Mouse (Mus musculus) heart, adult 2 months (tissue): ENCODE measurements around the gene Mrps9. TPM values are rescaled to one million over a fixed set of nuclear protein-coding genes. Genes with fewer than 3 reads are reported as not detected.
"Not testable (repeated sequence)": the region's sequence is repeated elsewhere in the genome, so short reads cannot be mapped to it uniquely, and the experiment has no call there.

Experiments
- DNase-seq, 2 experiments: peaks; one replicate each; pipeline ENCODE4 v3.0.0; 2021
- H3K27ac ChIP-seq: fragments of 200-600 bp; 2 replicates; pipeline ENCODE4 v1.8.1; 2022
- H3K27me3 ChIP-seq: fragments of 200-500 bp; 2 replicates; pipeline ENCODE4 v1.6.1; 2012; ENCODE audit warnings: mild to moderate bottlenecking, low read length, inconsistent platforms, mixed read lengths; ENCODE audit not compliant: control insufficient read depth, insufficient read depth
- H3K36me3 ChIP-seq: fragments of 200-500 bp; 2 replicates; pipeline ENCODE4 v1.6.1; 2012; ENCODE audit warnings: low read length, inconsistent platforms; ENCODE audit not compliant: control insufficient read depth, insufficient read depth
- H3K4me1 ChIP-seq: fragments of 200-500 bp; 2 replicates; pipeline ENCODE4 v1.6.1; 2011; ENCODE audit warnings: low read length; ENCODE audit not compliant: control insufficient read depth, insufficient read depth
- H3K4me3 ChIP-seq: fragments of 200-600 bp; 2 replicates; pipeline ENCODE4 v1.8.1; 2022
- H3K79me2 ChIP-seq: fragments of 200-500 bp; replicated peaks from 2 replicates; pipeline ENCODE4 v1.6.1; 2012; ENCODE audit warnings: mild to moderate bottlenecking, inconsistent platforms, low read length, moderate library complexity, mixed read lengths; ENCODE audit not compliant: control insufficient read depth, insufficient read depth
- H3K9ac ChIP-seq: fragments of 200-500 bp; 2 replicates; pipeline ENCODE4 v1.6.1; 2012; ENCODE audit warnings: low read depth, mild to moderate bottlenecking, control low read depth, inconsistent platforms, low read length, mixed read lengths
- CTCF ChIP-seq: fragments of 200-600 bp; IDR thresholded peaks from 2 replicates; pipeline ENCODE4 v1.8.1; 2022; ENCODE audit warnings: antibody characterized with exemption, mild to moderate bottlenecking, moderate library complexity
- EP300 ChIP-seq: fragments of 200-500 bp; IDR thresholded peaks from 2 replicates; pipeline ENCODE4 v1.6.1; 2011; ENCODE audit warnings: low read depth, low read length, control low read depth; ENCODE audit not compliant: insufficient read depth
- POLR2A ChIP-seq: fragments of 200-500 bp; IDR thresholded peaks from 2 replicates; pipeline ENCODE4 v1.6.1; 2011; ENCODE audit warnings: mild to moderate bottlenecking, low read depth, low read length, control low read depth; ENCODE audit not compliant: insufficient read depth
- WGBS: fragments of 180-500 bp; shearing (Covaris S2); methylation state at CpG from one replicate; pipeline ENCODE4 v1.1.7; 2018; 5-methylcytosine and 5-hydroxymethylcytosine counted together
- intact Hi-C: fragments of 180-260 bp; cut with DNase I; formaldehyde crosslinking; loops from one replicate; pipeline ENCODE4 v1.15.1; 2025
- polyA plus RNA-seq: library from polyadenylated mRNA; depleted of rRNA; stranded (reverse); fragments of >200 nt; gene quantifications from 2 replicates; pipeline ENCODE4 v1.2.3, GENCODE M21; 2012
- total RNA-seq, 2 experiments: library from RNA; stranded (reverse); gene quantifications; 2 replicates each; pipeline ENCODE4 v1.2.3; 2021

Mrps9 gene
- total and polyA plus RNA-seq, 3 experiments = 52.7 to 108 (median 95.5) TPM

DNA sequence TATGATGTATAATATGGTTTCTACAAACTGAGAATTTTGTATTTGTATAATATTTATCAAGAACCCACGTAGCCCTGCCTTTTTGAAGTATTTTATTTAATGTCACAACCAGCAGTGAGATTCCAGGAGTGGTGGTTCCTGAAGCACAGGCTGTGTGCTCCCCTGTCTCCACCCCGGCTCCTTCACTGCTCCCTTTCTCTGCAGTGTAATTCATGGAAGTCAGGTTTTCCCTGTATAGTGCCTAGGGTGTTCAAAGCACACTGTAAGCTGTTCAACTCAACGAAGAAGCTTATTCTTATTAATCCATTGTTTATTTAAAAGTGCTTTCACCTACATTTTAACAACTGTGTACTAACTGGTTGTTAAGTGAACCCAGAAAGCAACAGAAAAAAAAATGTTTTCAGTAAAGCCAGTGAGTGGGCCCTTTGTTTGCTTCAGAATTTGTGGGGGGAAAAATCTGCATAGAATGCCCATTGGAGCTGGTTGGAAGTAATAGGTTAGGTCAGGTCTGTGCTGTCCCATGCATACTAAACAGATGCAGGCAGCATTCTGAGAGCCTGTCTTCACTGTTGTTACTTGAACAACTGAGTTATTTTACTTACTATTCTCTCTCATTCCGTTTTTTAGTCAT is 25.5 kb downstream of the Mrps9 start:
- no peaks in the 10 kb centered on the region; the same call in 1 of the 2 replicates for H3K36me3 ChIP-seq
- no peak for TF ChIP-seq EP300
- H3K9ac ChIP-seq = no peak overlapping the region
- H3K27ac ChIP-seq = no peak overlapping the region
- WGBS = 95% methylated on average over 4 of the region's 4 CpGs
- no peak for DNase-seq
- H3K4me1 ChIP-seq = peaks cover 1% of the 10 kb centered on the region; the same call in 1 of the 2 replicates
- H3K79me2 ChIP-seq = peaks cover 3% of the 10 kb centered on the region; the same call in 1 of the 2 replicates
- intact Hi-C loops = no loop called here
- H3K27me3 ChIP-seq = no peaks in the 10 kb centered on the region
- H3K4me3 ChIP-seq = no peak overlapping the region

DNA sequence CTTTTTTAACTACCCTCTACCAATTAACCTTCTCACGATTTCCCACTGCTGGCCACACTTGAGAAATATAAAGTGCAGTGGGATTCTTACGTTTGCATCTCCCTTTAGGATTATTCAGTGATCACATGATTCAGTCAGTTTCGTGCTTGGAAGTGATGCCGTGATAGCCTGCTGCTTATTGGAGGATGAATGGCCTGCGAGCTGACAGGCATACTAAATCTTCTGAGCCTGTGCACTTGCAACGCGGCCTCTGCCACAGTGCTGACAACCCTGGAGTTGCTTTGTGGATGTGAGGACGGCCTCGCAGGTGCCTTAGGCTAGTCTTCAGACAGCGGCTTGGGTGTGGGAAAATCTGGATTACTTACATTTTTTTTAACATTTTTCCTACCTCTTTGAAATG is 26.2 kb downstream of the Mrps9 start:
- intact Hi-C loops = no loop called here
- Histone ChIP-seq H3K4me3 (no peak overlapping the region), H3K4me1 (peaks cover 1% of the 10 kb centered on the region; the same call in 1 of the 2 replicates), H3K27ac (no peak overlapping the region), H3K79me2 (peaks cover 3% of the 10 kb centered on the region; the same call in 1 of the 2 replicates), H3K36me3 (no peaks in the 10 kb centered on the region; the same call in 1 of the 2 replicates), H3K9ac (no peak overlapping the region), H3K27me3 (no peaks in the 10 kb centered on the region)
- no peak for TF ChIP-seq CTCF
- no peak for TF ChIP-seq EP300
- no peak for TF ChIP-seq POLR2A
- 92% methylated on average over 10 of the region's 10 CpGs for WGBS
- DNase-seq = no peak

- intact Hi-C loops = no loop called here
- TF ChIP-seq CTCF = no peak
- no peak for TF ChIP-seq POLR2A
- TF ChIP-seq EP300 = no peak
- Histone ChIP-seq H3K79me2 (peaks cover 3% of the 10 kb centered on the region; the same call in 1 of the 2 replicates), H3K27me3 (no peaks in the 10 kb centered on the region), H3K27ac (no peak overlapping the region), H3K4me1 (peaks cover 1% of the 10 kb centered on the region; the same call in 1 of the 2 replicates), H3K36me3 (no peaks in the 10 kb centered on the region; the same call in 1 of the 2 replicates), H3K4me3 (no peak overlapping the region), H3K9ac (no peak overlapping the region)
- no peak for DNase-seq
- 96% methylated on average over 5 of the region's 5 CpGs for WGBS
Measured at GRCm38 (mm10) chr1:42878851-42879250, 27.8 kb downstream of the Mrps9 start.

DNA sequence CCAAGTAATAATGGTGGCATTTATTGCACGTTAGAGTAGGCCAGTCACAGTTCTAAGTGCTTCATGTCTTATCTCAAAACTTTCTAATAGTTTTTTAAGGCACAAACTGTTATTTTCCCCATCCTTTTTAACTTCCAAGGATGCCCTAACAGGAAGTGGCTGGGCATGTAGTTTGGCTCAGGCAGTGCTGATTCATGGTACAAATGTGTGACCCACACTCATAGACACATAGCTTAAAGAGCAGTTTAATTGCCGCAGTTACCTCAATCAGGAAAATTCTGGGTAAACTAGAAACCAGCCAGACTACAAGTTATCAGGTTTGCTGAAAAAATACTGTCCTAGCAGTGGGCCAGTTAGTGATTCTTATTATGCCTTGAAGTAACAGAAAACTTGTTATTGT is 31.2 kb downstream of the Mrps9 start:
- no peak overlapping the region for H3K9ac ChIP-seq
- no peaks in the 10 kb centered on the region for H3K27me3 ChIP-seq
- H3K36me3 ChIP-seq = no peaks in the 10 kb centered on the region; the same call in 1 of the 2 replicates
- no peak for TF ChIP-seq CTCF
- no peak for TF ChIP-seq EP300
- no peak for TF ChIP-seq POLR2A
- H3K4me1 ChIP-seq = no peaks in the 10 kb centered on the region
- DNase-seq = no peak
- 88% methylated on average over 2 of the region's 2 CpGs for WGBS
- no peak overlapping the region for H3K4me3 ChIP-seq
- intact Hi-C loops = no loop called here
- peaks cover 2% of the 10 kb centered on the region; the same call in 1 of the 2 replicates for H3K79me2 ChIP-seq
- H3K27ac ChIP-seq = no peak overlapping the region

GRCm38 (mm10) chr1:42883418-42883817 is 32.4 kb downstream of the Mrps9 start:
- H3K4me3 ChIP-seq, H3K27ac ChIP-seq, H3K4me1 ChIP-seq, intact Hi-C loops, H3K79me2 ChIP-seq, H3K27me3 ChIP-seq, H3K9ac ChIP-seq, H3K36me3 ChIP-seq, DNase-seq: not testable (repeated sequence)
- WGBS = 100% methylated on average over 2 of the region's 2 CpGs

DNA sequence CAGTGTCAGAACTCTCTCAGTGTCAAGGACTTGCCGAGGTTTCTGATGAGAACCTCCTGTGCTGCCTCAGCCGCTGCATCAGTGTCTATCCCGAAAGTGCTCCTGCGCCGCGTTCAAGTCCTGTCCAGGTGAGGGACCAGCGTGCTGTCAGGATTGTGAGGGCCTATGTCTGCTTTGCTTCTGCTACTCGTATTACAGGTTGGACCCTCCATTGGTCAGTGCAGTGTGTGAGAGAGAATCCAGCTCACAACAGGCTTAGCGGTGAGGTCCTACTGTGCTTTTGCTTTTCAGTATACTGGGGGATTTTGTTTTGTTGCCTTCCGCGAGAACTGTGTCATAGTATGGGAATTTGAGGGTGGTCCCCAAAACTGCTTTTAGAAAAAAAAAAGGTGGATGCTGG is 36.8 kb downstream of the Mrps9 start:
- no peak overlapping the region for H3K4me3 ChIP-seq
- H3K9ac ChIP-seq = no peak overlapping the region
- 97% methylated on average over 11 of the region's 11 CpGs for WGBS
- no peaks in the 10 kb centered on the region for H3K27me3 ChIP-seq
- no peaks in the 10 kb centered on the region for H3K79me2 ChIP-seq
- TF ChIP-seq CTCF (no peak), EP300 (no peak), POLR2A (no peak)
- intact Hi-C loops = no loop called here
- H3K4me1 ChIP-seq = no peaks in the 10 kb centered on the region
- no peak overlapping the region for H3K27ac ChIP-seq
- DNase-seq = no peak
- H3K36me3 ChIP-seq = no peaks in the 10 kb centered on the region; the same call in 1 of the 2 replicates
